Mouse (Mus musculus) embryonic facial prominence, embryonic 15.5 days (tissue): ENCODE results near the gene Snrnp27. TPM values are rescaled to one million over a fixed set of nuclear protein-coding genes. Genes with fewer than 3 reads are reported as not detected.

Source experiments
- ATAC-seq: fragments of 200-750 bp; cut with Nextera tagmentation; 2 replicates; pipeline ENCODE4 v1.8.0; 2017; ENCODE audit warnings: low read depth, moderate TSS enrichment; ENCODE audit not compliant: insufficient number of reproducible peaks, low FRiP score, low TSS enrichment
- H3K27ac ChIP-seq: fragments of 300-500 bp; sonication (generic); replicated peaks from 2 replicates; pipeline ENCODE4 v1.5.1; 2015; ENCODE audit warnings: mild to moderate bottlenecking, inconsistent platforms
- H3K27me3 ChIP-seq: fragments of 300-500 bp; sonication (generic); 2 replicates; pipeline ENCODE4 v1.6.1; 2015; ENCODE audit warnings: inconsistent platforms
- H3K36me3 ChIP-seq: fragments of 300-500 bp; sonication (generic); 2 replicates; pipeline ENCODE4 v1.6.1; 2015; ENCODE audit warnings: mild to moderate bottlenecking, inconsistent platforms
- H3K4me1 ChIP-seq: fragments of 300-500 bp; sonication (generic); 2 replicates; pipeline ENCODE4 v1.6.1; 2015; ENCODE audit warnings: inconsistent platforms
- H3K4me2 ChIP-seq: fragments of 300-500 bp; sonication (generic); replicated peaks from 2 replicates; pipeline ENCODE4 v1.6.1; 2015; ENCODE audit warnings: mild to moderate bottlenecking, inconsistent platforms
- H3K4me3 ChIP-seq: fragments of 300-500 bp; sonication (generic); replicated peaks from 2 replicates; pipeline ENCODE4 v1.5.1; 2015; ENCODE audit warnings: mild to moderate bottlenecking, inconsistent platforms
- H3K9ac ChIP-seq: fragments of 300-500 bp; sonication (generic); 2 replicates; pipeline ENCODE4 v1.6.1; 2015; ENCODE audit warnings: inconsistent platforms
- H3K9me3 ChIP-seq: fragments of 300-500 bp; sonication (generic); replicated peaks from 2 replicates; pipeline ENCODE4 v1.6.1; 2016; ENCODE audit warnings: inconsistent platforms
- WGBS: fragments of 180-500 bp; shearing (Covaris S2); methylation state at CpG from one replicate; pipeline ENCODE4 v1.1.7; 2015; 5-methylcytosine and 5-hydroxymethylcytosine counted together
- polyA plus RNA-seq: library from polyadenylated mRNA; unstranded; fragments of >200 nt; fragmentation: Nextera tagmentation; extraction: Ambion mirVana; gene quantifications from 2 replicates; pipeline ENCODE4 v1.2.1, GENCODE M21; 2015

The Snrnp27 gene
- polyA plus RNA-seq, 1 experiment from 2014 or later, result 103 TPM

DNA sequence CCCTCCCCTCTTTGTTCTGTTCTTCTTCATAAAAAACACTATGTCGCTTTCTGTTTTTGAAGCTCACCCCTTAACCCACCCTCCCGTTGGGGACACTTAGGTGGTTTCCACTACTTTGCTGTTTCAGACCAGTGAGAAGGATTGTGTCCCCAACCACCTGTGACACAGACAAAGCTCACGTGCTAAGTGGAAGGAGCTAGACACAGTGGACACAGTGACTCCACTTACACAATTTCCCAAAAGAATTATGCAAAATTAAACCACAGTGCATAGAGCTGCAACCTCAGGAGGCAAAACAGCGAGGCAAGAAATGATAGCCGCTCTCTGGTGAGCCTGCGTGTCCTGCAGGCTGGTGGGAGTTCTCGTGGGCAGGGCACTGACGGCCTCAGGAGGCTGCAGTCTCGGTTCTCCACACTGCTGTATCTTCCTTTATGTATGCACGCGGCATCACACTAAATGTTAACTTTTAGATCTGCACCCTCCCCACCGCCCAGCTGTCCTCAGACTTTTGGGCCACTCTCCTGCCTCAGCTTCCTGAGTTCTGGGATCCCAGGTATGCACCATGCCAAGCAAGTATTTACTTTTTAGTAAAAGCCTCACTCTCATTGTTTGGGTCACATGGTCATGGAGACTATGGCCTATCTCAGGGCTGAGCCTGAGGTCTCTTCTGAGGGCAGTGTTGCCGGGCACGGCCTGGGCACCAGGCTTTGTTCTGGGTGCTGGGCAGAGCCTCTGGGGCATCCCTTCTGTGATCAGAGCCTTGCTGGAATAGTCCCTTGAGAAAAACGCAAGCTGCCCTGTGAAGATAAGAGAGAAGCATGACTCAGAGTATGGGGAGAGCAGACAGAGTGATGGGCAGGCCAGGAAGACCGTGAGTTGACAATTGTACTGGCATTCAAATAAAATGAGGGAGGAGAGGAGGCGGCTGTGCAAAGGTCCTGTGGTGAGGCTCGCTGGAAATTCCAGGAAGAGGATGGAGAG lies 44.9 kb downstream of the Snrnp27 start:
- Histone ChIP-seq H3K4me3 (no peak overlapping the region), H3K27me3 (no peaks in the 10 kb centered on the region), H3K4me1 (peaks cover 4% of the 10 kb centered on the region; the same call in 1 of the 2 replicates), H3K4me2 (no peak overlapping the region), H3K27ac (no peak overlapping the region), H3K9me3 (no peaks in the 10 kb centered on the region), H3K9ac (no peak overlapping the region), H3K36me3 (no peaks in the 10 kb centered on the region)
- WGBS, result 82% methylated on average over 18 of the region's 18 CpGs
- no peak for ATAC-seq

GRCm38 (mm10) chr6:86638434-86638833 lies 45.9 kb downstream of the Snrnp27 start:
- 15% methylated on average over 2 of the region's 2 CpGs for WGBS
- Histone ChIP-seq H3K9ac (no peak overlapping the region), H3K9me3 (no peaks in the 10 kb centered on the region), H3K4me3 (no peak overlapping the region), H3K27me3 (no peaks in the 10 kb centered on the region), H3K36me3 (no peaks in the 10 kb centered on the region), H3K4me2 (no peak overlapping the region), H3K4me1 (peaks cover 4% of the 10 kb centered on the region; the same call in 1 of the 2 replicates), H3K27ac (peak overlapping the region; percentile 65)
- ATAC-seq, result no peak

- H3K4me2 ChIP-seq, result no peak overlapping the region
- H3K9me3 ChIP-seq, result no peaks in the 10 kb centered on the region
- 40% methylated on average over 2 of the region's 2 CpGs for WGBS
- H3K27ac ChIP-seq, result peak overlapping the region; percentile 67
- H3K27me3 ChIP-seq, result no peaks in the 10 kb centered on the region
- H3K36me3 ChIP-seq, result no peaks in the 10 kb centered on the region
- H3K4me1 ChIP-seq, result peaks cover 4% of the 10 kb centered on the region; the same call in 1 of the 2 replicates
- no peak overlapping the region for H3K4me3 ChIP-seq
- no peak overlapping the region for H3K9ac ChIP-seq
- no peak for ATAC-seq
These were observed 46.5 kb downstream of the Snrnp27 start for GRCm38 (mm10) chr6:86637860-86638259.

DNA sequence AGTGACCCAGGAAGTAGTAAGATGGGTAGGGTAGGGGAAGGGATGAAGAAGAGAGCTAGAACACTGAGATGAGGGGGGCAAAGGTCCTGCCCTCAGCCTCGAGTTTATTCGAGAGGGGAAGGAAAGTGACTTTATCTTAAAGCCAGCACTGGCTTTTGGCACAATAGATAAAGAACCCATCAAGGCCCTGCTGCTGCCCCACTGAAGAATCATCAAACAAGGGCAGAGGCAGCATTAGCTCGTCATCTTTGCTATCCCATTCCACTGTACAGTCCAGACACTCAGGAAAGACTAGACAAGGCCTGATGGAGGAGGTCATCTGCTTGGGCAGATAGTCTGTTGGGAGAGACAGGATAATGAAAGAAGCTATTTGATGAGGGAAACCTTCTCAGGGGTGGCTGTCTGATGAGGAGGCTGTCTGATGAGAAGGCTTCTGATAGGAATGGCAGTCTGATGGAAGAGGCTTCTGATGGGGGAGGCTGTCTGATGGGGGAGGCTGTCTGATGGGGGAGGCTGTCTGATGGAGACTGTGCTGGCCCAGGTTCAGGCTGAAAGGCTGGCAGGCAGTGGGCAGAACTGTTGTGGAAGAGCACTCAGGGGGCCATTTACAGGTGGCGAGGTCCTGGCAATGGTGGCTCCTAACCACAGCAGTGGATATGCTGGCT lies 47.0 kb downstream of the Snrnp27 start:
- no peak for ATAC-seq
- Histone ChIP-seq H3K4me3 (no peak overlapping the region), H3K9ac (no peak overlapping the region), H3K9me3 (no peaks in the 10 kb centered on the region), H3K27me3 (no peaks in the 10 kb centered on the region), H3K27ac (peak overlapping the region; percentile 67), H3K36me3 (no peaks in the 10 kb centered on the region), H3K4me2 (no peak overlapping the region), H3K4me1 (peaks cover 4% of the 10 kb centered on the region; the same call in 1 of the 2 replicates)
- 68% methylated on average over 4 of the region's 4 CpGs for WGBS

- Histone ChIP-seq H3K27ac (no peak overlapping the region), H3K27me3 (no peaks in the 10 kb centered on the region), H3K4me3 (no peak overlapping the region), H3K4me2 (no peak overlapping the region), H3K9me3 (no peaks in the 10 kb centered on the region), H3K4me1 (peaks cover 4% of the 10 kb centered on the region; the same call in 1 of the 2 replicates), H3K36me3 (no peaks in the 10 kb centered on the region), H3K9ac (no peak overlapping the region)
- no peak for ATAC-seq
- 64% methylated on average over 2 of the region's 2 CpGs for WGBS
These were observed 47.8 kb downstream of the Snrnp27 start for GRCm38 (mm10) chr6:86636495-86636894.

- no peak for ATAC-seq
- Histone ChIP-seq H3K4me3 (no peak overlapping the region), H3K27ac (no peak overlapping the region), H3K4me2 (no peak overlapping the region), H3K36me3 (no peaks in the 10 kb centered on the region), H3K9me3 (no peaks in the 10 kb centered on the region), H3K27me3 (no peaks in the 10 kb centered on the region), H3K4me1 (0 out of 2 replicates have a peak, but pooled peaks cover 8% of the 10 kb centered on the region), H3K9ac (no peak overlapping the region)
- WGBS, result 66% methylated on average over 3 of the region's 3 CpGs
These were observed 54.2 kb downstream of the Snrnp27 start for GRCm38 (mm10) chr6:86630141-86630540.

DNA sequence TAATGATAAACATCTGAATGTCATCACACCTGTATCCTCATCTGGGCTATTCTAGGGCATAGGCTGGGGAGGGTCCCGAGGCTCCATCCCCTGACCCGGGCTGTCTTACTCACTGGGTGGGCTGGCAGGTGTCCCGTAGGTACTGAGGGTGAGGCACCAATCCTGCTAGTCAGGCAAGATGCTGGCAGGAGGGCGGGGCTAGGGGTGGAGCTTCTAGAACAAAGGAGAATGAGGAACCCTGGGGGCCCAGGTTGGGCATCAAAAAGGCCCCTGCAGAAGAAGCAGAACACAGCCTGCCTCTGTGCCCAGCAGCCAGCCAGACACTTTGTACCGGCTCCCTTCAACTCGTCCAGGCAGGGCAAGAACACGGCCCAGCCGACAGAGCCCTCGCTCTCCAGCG lies 56.4 kb downstream of the Snrnp27 start, which contains the start of gene Asprv1:
TSS of gene Asprv1 (plus strand) at position 219 of the 400 bp plus-strand sequence.
- ATAC-seq, result no peak
- Histone ChIP-seq H3K4me3 (peak within 1 kb of the TSS; percentile 17), H3K27ac (peak within 1 kb of the TSS; percentile 34; the same call in 1 of the 2 replicates), H3K27me3 (no peaks in the 10 kb centered on the region), H3K9ac (no peak within 1 kb of the TSS), H3K9me3 (no peaks in the 10 kb centered on the region), H3K4me1 (peaks cover 29% of the 10 kb centered on the region), H3K36me3 (no peaks in the 10 kb centered on the region), H3K4me2 (0 out of 2 replicates have a peak within 1 kb of the TSS, but pooled peaks have one; percentile 10)
- WGBS, result 40% methylated on average over 10 of the region's 10 CpGs

Other genes starting within 250 kb of the Snrnp27 start
- gene C87436, start 246.1 kb downstream of the Snrnp27 start, polyA plus RNA-seq, result 24.7 and 26.8 TPM in 2 replicates
- 497 and 506 TPM in 2 replicates for gene Pcbp1, start 158.2 kb downstream of the Snrnp27 start, polyA plus RNA-seq
- 318 and 378 TPM in 2 replicates for gene Asprv1, start 56.4 kb downstream of the Snrnp27 start, polyA plus RNA-seq
- gene Mxd1, start 15.4 kb downstream of the Snrnp27 start, polyA plus RNA-seq, result 16.4 TPM in 2 replicates
- gene Gmcl1, start 48.9 kb upstream of the Snrnp27 start, polyA plus RNA-seq, result 33.7 and 40.1 TPM in 2 replicates
- 50.0 and 50.7 TPM in 2 replicates for gene Anxa4, start 109.1 kb upstream of the Snrnp27 start, polyA plus RNA-seq
- gene Aak1, start 165.0 kb upstream of the Snrnp27 start, polyA plus RNA-seq, result 15.2 and 16.7 TPM in 2 replicates